Mouse (Mus musculus) cerebellum, adult 9-11 months (tissue): ENCODE data around the gene Ccnd3.

Source experiments
- DNase-seq: peaks from one replicate; pipeline ENCODE4 v3.0.0; 2022

Ccnd3 gene

GRCm38 (mm10) chr17:47516232-47516631, 11.4 kb downstream of the Ccnd3 start:
- DNase-seq: no peak

DNA sequence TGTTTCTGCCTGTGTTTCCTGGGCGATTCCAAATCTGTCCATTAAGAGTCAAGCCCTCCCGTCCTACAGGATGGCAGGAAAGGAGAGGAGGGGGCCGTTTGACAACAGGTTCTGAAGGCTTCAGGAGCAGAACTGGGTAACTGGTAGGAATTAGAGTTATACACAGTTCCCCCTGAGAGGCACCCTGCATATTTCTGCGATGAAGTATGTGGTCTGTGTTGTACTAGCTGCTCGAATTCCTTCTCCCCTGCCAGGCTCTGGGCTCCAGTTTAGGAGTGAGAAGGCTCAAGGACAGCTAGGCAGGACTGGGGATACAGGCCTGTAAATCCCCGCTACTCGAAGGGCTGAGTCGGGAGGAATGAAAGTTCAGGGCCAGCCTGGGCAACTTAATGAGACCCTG, 13.4 kb downstream of the Ccnd3 start:
- no peak for DNase-seq

DNA sequence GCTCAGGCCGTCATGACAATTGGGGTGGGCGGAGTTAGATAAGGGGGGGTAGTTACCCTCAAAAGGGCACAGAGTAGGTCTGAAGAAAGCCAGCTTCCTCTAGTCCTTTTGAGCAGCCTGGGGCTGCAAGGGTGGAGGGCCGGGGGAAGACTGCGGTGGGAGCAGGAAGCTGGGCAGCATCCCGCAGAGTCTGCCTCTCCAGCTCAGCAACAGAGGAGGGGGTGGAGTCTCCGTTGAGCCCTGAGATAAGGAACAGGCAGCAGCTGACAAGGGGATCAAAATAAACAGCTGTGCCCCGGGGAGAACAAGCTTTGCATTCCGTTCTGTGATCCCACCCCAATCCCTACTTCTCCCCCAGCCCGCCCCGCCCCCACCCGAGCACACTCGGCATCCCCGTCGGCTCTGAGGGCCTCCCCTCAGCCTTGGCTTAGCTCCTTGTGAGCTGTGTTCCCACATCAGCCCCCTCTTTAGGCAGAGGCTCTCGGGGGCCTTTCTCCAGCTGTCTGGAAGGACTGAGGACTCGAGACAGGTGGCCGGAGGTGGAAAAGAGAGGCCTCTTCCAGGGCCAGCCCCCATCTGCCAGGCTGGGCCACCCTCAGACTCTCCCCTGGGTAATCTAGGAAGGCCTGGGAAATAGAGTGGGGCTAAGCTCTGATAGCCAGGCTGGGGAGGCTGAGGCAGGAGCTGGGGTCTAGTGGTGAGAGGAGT, 16.9 kb downstream of the Ccnd3 start:
- DNase-seq: no peak

DNA sequence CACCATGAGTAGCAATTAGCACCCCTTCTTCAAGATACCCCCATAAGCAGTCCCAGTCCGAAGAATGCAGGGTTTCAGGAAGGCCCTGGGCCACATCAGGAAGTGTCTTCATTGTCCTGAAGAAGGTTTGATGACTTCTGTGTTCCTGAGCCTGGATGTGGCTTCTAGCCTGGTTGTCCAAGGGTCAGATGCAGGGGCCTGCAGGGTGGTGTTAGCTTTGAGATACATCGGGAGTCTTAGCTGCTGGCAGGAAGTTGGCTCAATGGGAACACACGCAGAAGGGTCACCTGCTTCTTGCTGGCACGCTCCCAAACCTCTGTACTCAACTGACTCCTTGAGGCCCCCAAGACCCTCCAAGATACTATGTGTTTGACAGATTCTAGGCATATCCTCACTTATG, 17.7 kb downstream of the Ccnd3 start:
- DNase-seq: no peak

GRCm38 (mm10) chr17:47523211-47523682, 18.4 kb downstream of the Ccnd3 start:
- DNase-seq: no peak

DNA sequence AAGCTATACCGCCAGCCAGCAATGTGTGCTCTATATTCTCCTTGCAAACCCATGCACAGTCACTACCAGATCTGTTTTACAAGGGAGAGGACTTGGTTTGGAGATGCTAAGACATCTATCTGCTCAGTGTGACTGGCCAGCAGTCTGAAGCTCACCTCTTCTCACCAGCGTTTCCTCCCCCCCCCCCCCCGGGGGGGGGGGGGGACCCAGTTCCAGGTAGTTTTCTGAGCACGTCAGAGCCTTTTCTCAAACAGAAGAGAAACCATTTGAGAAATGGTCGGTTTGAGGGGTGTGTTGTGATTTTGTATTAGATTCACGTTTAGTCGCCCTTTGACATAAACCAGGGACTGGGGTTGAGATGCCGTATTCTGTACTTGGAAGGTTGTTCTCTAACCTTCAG, 19.2 kb downstream of the Ccnd3 start:
- DNase-seq: no peak

DNA sequence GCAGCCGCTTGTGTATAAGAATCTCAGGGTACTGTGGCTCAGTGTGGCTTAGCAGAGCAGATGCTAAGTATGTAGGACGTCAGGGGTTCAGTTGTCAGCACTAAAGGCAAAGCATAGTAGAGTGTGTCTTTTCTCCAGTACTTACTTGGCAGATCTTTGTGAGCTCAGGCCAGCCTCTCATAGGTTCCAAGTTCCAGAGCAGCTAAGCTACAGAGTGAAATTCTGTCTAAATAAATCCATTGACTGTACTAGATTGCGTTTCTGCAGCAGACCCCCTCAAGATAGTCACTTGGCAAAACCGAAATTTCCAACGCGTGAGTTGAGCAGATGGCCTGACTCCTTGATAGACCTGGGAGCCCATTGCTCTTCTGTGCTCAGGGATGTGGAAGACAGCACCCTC, 20.1 kb downstream of the Ccnd3 start:
- no peak for DNase-seq

DNA sequence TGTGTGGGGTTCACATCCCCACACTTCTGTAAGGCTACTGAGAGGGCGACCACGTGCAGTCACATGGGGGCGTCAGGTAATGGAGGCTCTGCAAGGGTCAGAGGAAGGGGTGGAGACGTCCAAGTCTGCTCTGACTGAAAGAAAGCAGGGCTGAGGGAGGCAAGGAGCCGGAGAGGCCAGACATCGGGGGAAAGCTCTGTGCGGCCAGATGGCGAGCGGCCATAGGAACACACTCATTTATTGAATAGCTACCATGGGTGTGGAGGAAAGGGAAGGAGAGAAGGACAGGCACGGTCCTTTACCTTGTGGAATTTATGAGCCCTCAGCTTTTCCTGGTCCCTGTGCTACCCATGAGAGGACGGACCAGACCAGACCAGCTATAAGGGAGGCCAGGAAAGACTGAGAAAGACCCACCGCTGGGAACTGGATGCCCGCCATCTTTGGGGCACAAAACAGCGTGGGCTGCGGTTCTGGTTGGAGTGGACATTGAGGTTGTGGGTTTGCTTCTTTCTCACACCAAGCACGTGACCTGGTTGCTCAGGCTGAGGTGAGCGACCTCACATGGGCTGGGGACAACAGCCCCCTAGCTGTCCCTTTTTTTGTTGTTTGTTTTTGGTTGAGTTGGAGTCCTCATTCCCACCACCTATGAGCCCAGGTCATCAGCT, 22.1 kb downstream of the Ccnd3 start:
- no peak for DNase-seq

DNA sequence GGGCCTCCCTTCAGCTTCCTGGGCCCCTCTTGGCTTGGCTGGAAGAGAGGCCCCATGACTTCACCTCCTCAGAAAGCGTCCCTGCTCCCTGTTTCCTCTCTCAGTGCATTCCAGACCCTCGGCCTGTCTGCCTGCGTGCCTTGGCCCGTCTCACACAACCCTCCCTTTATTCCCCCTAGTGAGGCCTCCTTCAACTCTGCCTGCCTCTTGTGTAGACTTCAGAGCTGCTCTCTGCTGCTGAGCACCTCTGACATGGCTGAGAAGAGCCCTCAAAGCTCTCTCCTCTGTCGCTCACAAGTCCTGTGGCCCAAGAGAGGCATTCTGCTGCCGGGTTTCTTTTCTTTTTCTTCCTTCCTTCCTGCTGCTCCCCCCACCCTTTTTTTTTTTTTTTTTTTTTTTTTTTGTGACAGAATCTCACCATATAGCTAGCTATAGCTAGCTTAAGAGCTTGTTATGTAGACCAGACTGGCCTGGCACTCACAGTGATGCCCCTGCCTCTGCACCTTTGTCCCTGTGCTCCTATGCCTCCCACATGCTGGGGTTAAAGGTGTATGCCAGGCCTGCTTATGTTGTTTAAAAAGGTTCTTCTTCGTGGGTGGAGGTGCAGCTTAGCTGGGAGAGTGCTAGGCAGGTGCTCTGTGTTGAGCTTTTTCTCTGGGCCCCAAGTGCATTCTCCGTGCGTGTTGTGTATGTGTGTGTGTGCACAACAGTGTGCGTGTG, 22.9 kb downstream of the Ccnd3 start:
- DNase-seq: no peak

- no peak for DNase-seq
These were observed 24.1 kb downstream of the Ccnd3 start for GRCm38 (mm10) chr17:47528919-47529318.

- DNase-seq: no peak
These were observed 24.7 kb downstream of the Ccnd3 start for GRCm38 (mm10) chr17:47529595-47529994.

GRCm38 (mm10) chr17:47531387-47531818, 26.6 kb downstream of the Ccnd3 start:
- no peak for DNase-seq

DNA sequence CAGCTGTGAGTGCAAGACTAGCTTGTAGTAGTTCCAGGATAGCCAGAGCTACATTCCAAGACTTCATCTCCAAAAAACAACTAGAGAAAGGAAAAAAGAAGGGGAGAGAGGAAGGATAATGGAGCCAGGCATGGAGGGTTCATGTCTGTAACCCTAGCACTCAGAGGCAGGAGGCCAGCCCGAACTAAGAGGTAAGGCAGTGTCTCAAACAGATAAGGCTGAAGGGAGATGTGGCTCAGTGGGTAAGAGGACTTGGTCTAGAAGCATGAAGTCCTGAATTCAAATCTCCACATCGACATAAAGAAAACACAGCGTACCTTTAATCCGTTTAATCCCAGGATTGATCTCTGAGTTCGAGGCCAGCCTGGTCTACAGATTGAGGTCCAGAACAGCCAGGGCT, 27.5 kb downstream of the Ccnd3 start:
- no peak for DNase-seq

DNA sequence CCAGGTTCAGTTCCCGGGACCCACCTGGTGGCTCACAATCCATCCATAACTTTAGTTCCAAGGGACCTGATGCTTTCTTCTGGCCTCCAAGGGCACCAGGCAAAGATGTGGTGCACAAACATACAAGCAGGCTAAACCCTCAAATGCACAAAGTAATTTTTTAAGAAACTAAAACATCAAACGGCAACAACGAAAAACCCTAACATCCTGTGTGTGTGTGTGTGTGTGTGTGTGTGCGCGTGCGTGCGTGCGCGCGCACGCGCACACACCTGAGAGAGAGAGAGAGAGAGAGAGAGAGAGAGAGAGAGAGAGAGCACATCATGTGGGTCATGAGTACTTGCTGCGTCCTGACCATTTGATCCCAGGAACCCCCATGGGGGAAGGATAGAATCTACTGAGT, 28.8 kb downstream of the Ccnd3 start:
- no peak for DNase-seq

DNA sequence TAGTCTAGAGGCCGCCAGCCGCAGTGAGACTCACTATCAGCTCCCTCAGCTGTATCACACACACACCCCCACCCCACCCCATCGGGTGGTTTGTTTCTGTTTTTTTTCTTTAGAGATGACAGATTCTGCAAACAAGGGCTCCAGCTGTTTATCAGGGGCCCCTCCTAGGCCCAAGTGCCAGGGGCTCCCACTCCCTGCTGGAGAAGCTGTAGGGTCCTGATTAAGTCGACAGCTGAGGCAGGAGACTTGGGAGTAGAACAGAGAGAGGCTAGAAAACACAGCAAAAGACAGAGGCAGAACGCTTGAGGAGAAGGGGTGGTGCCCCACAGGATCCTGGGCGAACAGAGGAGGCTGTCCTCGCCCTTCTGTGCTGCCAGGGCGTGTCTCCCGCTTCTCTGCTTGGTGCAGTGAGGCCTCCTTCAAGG, 31.0 kb downstream of the Ccnd3 start:
- no peak for DNase-seq

- no peak for DNase-seq
These were observed 33.2 kb downstream of the Ccnd3 start for GRCm38 (mm10) chr17:47538049-47538448.

GRCm38 (mm10) chr17:47539128-47539527, 34.3 kb downstream of the Ccnd3 start:
- no peak for DNase-seq

GRCm38 (mm10) chr17:47542061-47542460, 37.2 kb downstream of the Ccnd3 start:
- no peak for DNase-seq

- no peak for DNase-seq
These were observed 38.3 kb downstream of the Ccnd3 start for GRCm38 (mm10) chr17:47543051-47543650.

DNA sequence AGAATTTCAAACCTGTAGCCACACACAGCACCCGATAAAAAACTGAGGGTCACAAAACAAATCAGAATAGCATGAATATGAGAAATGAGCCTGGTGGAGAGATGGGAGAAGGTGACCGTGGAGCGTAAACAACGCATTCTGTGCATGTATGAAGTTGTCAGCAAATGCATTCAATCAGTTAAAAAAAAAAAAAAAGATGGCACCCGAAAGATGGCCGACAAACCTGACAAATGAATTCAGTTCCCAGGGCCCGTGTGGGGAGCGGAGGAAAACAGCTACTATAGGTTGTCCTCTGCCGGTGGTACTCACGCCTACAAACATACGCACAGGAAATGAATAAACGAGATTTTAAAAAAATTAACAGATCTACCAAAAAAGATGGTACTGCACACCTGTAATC, 40.3 kb downstream of the Ccnd3 start:
- no peak for DNase-seq

GRCm38 (mm10) chr17:47545861-47546331, 41.0 kb downstream of the Ccnd3 start:
- no peak for DNase-seq

- no peak for DNase-seq
These were observed 46.2 kb downstream of the Ccnd3 start for GRCm38 (mm10) chr17:47551049-47551448.

- no peak for DNase-seq
These were observed 48.1 kb downstream of the Ccnd3 start for GRCm38 (mm10) chr17:47552994-47553393.
